Mouse (Mus musculus): ENCODE measurements at regions not wholly inside any gene's neighbourhood (a gene's known extent, or its start where the extent isn't known, plus 50 kb on each side); places are given as distances from the start of the nearest gene placed in this dataset.

DNA sequence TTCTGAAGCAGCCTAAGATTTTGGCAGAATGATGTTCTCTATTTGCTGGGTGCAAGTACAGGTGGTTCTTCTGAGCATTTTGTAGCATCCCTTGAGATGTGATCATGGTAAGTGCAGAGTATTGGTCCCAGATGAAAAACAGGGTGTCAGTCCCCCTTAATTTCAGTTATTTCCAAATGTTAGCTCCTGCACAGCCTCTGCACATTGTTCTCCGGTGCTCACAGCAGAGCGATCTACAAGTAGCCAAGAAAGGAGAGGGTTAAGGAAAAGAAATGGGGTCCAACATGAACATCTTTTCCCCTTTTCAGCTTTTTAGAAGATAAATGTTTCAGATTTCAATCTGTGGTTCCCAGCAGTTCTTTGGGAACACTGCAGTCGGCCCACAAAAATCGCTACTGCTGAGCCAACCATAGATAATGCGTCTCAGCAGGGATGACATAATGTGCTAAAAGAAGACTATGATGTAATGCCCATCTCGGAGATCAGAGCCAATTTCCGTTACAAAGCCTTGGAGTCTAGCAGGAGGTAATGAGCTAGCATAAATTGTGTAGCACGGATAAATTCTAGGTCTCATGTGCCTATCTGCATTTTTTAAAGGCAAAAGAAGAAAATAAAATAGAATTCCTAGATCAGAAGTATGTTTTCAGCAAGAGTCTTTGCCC lies 400.1 kb upstream of the Slc30a5 start:
- no peak for TF ChIP-seq GATA1 (IDR thresholded peaks at IDR 0.05; ENCODE audit: low read length)
- no peak for TF ChIP-seq TAL1 (IDR thresholded peaks at IDR 0.05; ENCODE audit: low read length)
